Mouse (Mus musculus): ENCODE data around the gene Ube2g1. TPM values are rescaled to one million over a fixed set of nuclear protein-coding genes. Genes with fewer than 3 reads are reported as not detected.
A peak's percentile ranks its signal among the peaks of the same experiment; 100 is the strongest.
"Not testable (repeated sequence)": the region's sequence is repeated elsewhere in the genome, so short reads cannot be mapped to it uniquely, and the experiment has no call there.

Gene Ube2g1
- total RNA-seq, 4 experiments from 2014 or later, result 41.9 to 47.2 (median 44.4) TPM

- DNase-seq (ENCODE audit: low spot score in 2 of 2), result peak; percentile 91 to 94
These were observed 82.7 kb downstream of the Ube2g1 start, which contains the start of gene Ankfy1 for GRCm38 (mm10) chr11:72689551-72690510. Ankfy1 (plus strand) TSS chr11:72690006.

DNA sequence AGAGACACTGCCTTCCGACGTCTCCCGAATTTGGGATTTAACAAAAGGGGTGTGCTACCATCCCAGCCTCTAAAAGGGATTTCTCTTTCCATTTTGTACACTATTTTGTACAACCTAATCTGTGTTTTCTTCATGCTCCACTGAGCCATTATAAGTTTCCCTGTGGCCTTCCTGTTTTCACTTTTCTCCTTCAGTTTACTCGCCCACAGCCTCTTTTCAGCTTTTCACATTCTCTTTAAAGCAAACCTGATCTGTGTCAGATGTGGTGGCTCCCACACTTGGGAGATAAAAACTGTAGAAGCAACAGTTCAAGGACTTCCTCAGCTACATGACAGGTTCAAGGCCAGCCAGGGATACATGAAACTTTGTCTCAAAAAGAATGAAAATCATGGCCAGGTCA is 85.3 kb downstream of the Ube2g1 start:
- DNase-seq (ENCODE audit: low spot score in 2 of 2), result no peak

GRCm38 (mm10) chr11:72695025-72695424 is 87.9 kb downstream of the Ube2g1 start:
- DNase-seq (ENCODE audit: low spot score in 2 of 2), result no peak

- DNase-seq (ENCODE audit: low spot score in 2 of 2), result no peak
These were observed 89.4 kb downstream of the Ube2g1 start for GRCm38 (mm10) chr11:72696368-72696971.

DNA sequence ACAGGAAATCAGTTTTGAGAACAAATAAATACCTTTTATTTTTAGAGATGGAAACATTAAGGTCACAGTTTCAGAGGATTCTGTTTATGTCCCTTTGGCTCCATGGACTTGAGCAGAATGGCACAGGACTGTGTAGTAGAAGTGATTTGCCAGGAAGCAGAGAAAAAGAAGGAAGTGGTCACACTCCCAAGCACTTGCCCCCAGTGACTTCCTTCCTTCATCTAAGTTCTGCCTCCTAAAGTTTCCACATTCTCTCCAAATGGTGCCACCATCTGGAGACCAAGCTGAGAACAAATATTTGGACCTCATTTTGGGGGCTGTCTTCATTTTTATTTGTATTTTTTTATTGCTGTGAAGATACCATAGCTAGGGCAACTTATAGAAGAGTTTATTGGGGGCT is 90.2 kb downstream of the Ube2g1 start:
- DNase-seq (ENCODE audit: low spot score in 2 of 2), result no peak

DNA sequence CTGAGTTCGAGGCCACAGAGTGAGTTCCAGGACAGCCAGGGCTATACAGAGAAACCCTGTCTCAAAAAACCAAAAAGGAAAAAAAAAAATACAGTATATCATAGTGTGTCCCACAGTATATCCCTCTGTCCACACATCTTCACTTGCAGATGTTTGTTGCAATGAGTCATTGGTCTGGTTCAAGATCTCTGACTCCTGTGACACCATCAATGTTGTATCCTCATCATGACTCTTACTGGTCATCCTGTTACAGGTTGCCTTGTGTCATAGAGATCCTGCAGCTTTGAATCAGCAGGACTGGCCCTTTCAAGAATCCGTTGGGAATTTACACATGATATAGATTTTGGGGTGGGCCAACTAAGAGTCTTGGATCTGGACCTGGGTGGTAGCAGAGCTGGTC is 98.0 kb downstream of the Ube2g1 start:
- DNase-seq (ENCODE audit: low spot score in 2 of 2), result not testable (repeated sequence)

- DNase-seq (ENCODE audit: low spot score in 2 of 2), result peak; percentile 28 to 51
These were observed 105.6 kb downstream of the Ube2g1 start for GRCm38 (mm10) chr11:72712721-72713120.

GRCm38 (mm10) chr11:72718161-72718560 is 111.1 kb downstream of the Ube2g1 start:
- DNase-seq (ENCODE audit: low spot score in 2 of 2), result no peak

DNA sequence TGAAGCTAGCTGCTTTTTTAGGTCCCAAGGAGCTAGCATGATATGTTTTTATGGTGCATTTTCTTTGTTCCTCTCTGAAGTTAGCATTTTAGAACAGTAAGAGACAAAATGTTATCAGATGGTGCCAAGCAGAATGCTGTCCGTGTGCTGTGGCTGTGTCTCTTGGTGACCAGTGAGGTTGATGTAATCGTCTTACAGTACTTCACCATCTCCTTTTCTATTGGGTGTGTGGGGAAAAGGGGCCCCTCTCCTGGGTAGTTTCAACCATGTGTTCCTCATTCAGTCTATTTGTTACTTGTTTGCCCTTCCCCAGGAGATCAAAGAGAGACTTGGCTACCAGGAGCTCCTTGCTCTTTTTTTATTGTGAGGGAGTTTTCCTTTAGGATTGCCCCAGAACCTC is 116.1 kb downstream of the Ube2g1 start:
- no peak for DNase-seq (ENCODE audit: low spot score in 2 of 2)

DNA sequence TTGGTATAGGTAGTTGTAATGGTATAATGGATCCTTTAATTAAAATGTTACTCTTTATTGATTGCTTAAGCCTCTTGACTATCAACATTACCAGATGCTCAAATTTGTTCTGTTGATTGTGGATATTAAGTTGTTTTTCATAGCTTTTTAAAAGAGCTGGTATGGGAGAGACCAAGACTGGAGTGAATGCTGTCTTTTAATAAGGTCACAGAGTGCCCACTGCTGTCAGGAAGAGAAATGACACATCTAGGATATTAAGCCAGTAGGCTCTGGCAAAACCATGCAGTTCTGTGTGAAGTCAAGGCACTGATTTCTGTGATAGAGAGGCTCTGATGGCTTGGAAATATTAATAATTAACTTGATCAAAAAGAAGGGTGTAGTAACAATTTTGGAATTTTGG is 116.8 kb downstream of the Ube2g1 start:
- DNase-seq (ENCODE audit: low spot score in 2 of 2), result no peak

DNA sequence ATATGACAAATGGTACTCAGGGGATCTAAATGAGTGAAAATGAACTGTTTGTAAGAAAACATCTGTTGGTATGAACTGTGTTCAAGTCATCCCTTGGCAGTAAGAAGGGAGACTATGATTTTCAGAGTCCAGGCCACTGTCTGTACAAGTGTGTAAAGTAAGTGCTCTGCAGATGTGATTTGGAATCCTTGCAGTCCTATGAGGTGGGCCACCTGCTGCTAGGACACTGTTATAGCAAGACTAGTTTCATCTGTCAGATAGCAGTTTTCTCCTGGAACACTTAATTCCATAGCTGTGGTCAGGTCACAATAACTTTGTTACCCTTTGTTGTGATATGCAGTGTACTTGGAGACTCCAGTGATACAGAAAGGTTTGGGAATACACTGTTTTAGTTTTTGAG is 118.9 kb downstream of the Ube2g1 start:
- no peak for DNase-seq (ENCODE audit: low spot score in 2 of 2)

DNA sequence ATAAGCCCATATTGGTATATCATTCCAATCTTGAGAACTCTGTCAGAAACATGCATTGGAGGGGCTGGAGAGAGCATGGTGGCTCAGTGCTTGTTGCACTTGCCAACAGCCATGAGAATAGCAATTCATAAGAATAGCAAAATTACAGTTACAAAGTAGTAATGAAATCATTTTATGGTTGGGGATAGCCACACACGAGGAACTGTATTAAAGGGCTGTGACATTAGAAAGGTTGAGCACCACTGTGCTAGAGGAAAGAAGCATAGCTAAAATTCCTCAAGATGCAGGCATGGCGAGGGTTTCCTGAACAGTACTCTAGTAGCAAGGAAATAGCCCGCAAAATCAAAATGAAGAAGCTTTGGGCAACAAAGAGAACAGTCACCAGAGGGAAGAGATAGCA is 126.7 kb downstream of the Ube2g1 start:
- no peak for DNase-seq (ENCODE audit: low spot score in 2 of 2)

- no peak for DNase-seq (ENCODE audit: low spot score in 2 of 2)
These were observed 127.9 kb downstream of the Ube2g1 start for GRCm38 (mm10) chr11:72734840-72735518.

DNA sequence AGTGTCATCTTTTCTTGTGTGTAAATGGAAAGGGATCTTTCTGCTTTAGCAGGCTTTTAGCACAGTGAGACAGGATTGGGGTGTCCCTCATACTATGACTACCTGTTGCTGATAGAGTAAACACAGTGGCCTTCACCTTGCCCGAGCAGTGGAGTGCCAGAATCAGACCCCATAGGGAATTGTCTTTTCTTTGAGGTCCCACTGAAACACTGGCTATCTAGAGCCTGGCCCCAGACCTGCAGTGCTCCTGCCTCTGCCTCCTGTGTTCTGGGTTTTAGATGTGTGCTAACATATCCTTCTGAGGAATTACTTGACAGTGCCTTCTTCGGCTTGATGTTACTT is 128.4 kb downstream of the Ube2g1 start:
- DNase-seq (ENCODE audit: low spot score in 2 of 2), result no peak

Small RNA genes within 50 kb of the gene (microRNA-seq; reads per million reads assigned to microRNA genes)
- gene Gm25678, result 0 reads per million in 2 experiments

Other genes with a start within 250 kb of the Ube2g1 start
- 1 to 10 TPM; 1.3 to 3.5 (median 2.5) TPM for gene Tekt1, start 244.8 kb upstream of the Ube2g1 start, total RNA-seq (2022)
- gene Smtnl2, start 195.6 kb upstream of the Ube2g1 start, total RNA-seq (2022), result 1 to 10 TPM in 2 of 4 experiments, under 1 TPM in 2; 0.89 to 2.9 (median 1.1) TPM
- gene Ggt6, start 171.8 kb upstream of the Ube2g1 start, total RNA-seq (2022), result under 1 TPM in 1 of 4 experiments, not detected in 3; 0.23 TPM
- gene Mybbp1a, start 165.9 kb upstream of the Ube2g1 start, total RNA-seq (2022), result 10 to 100 TPM; 48.1 to 54.6 (median 51.3) TPM
- gene Spns2, start 117.4 kb upstream of the Ube2g1 start, total RNA-seq (2022), result 10 to 100 TPM; 47.3 to 55.4 (median 51.1) TPM
- gene Spns3, start 56.8 kb upstream of the Ube2g1 start, total RNA-seq (2022), result 1 to 10 TPM in 1 of 4 experiments, under 1 TPM in 3; 0.32 to 1.1 (median 0.68) TPM
- gene Ankfy1, start 82.7 kb downstream of the Ube2g1 start, total RNA-seq (2022), result 10 to 100 TPM; 32.6 to 35.6 (median 35.1) TPM
- gene Cyb5d2, start 188.9 kb downstream of the Ube2g1 start, total RNA-seq (2022), result 10 to 100 TPM; 16.9 to 18.6 (median 17.7) TPM
- 10 to 100 TPM; 39.9 to 45.9 (median 42.9) TPM for gene Zzef1, start 188.9 kb downstream of the Ube2g1 start, total RNA-seq (2022)